Mouse (Mus musculus): ENCODE data around the gene Gtsf1l. TPM values are rescaled to one million over a fixed set of nuclear protein-coding genes. Genes with fewer than 3 reads are reported as not detected.

Gtsf1l gene
- total and polyA plus RNA-seq, 3 experiments = 0.68 TPM; not detected in 2

- Histone ChIP-seq H3K79me2 (replicated peaks; ENCODE audit: control insufficient read depth, insufficient read depth, low read length) (no peaks in the 10 kb centered on the region), H3K9ac (ENCODE audit: low read depth, low read length) (no peak overlapping the region), H3K27me3 (ENCODE audit: control insufficient read depth, insufficient read depth, low read length) (no peaks in the 10 kb centered on the region), H3K27ac (no peak overlapping the region), H3K4me1 (ENCODE audit: control insufficient read depth, insufficient read depth, low read length) (no peaks in the 10 kb centered on the region), H3K4me3 (no peak overlapping the region), H3K36me3 (ENCODE audit: control insufficient read depth, insufficient read depth, low read length) (no peaks in the 10 kb centered on the region)
- no peak for DNase-seq
- WGBS = 90% methylated on average over 3 of the region's 3 CpGs
- intact Hi-C loops (cut with DNase I) = no loop called here
- TF ChIP-seq POLR2A (IDR thresholded peaks at IDR 0.05; ENCODE audit: insufficient read depth, low read depth, low read length) (no peak), CTCF (IDR thresholded peaks at IDR 0.05) (no peak), EP300 (IDR thresholded peaks at IDR 0.05; ENCODE audit: insufficient read depth, low read depth, low read length) (no peak)
Measured at GRCm38 (mm10) chr2:163084519-163084918, 3.1 kb downstream of the Gtsf1l start.

- 42% methylated on average over 5 of the region's 5 CpGs for WGBS
- intact Hi-C loops (cut with DNase I) = no loop called here
Measured at GRCm38 (mm10) chr2:163082591-163082990, 5.1 kb downstream of the Gtsf1l start.

GRCm38 (mm10) chr2:163079041-163079440 lies 8.6 kb downstream of the Gtsf1l start:
- no peak overlapping the region for H3K27ac ChIP-seq
- no peaks in the 10 kb centered on the region for H3K36me3 ChIP-seq (ENCODE audit: control insufficient read depth, insufficient read depth, low read length)
- 96% methylated on average over 4 of the region's 4 CpGs for WGBS
- H3K79me2 ChIP-seq (replicated peaks; ENCODE audit: control insufficient read depth, insufficient read depth, low read length) = no peaks in the 10 kb centered on the region
- no peak for DNase-seq
- intact Hi-C loops (cut with DNase I) = no loop called here
- H3K4me3 ChIP-seq = no peak overlapping the region
- TF ChIP-seq EP300 (IDR thresholded peaks at IDR 0.05; ENCODE audit: insufficient read depth, low read depth, low read length) = no peak
- TF ChIP-seq CTCF (IDR thresholded peaks at IDR 0.05) = no peak
- TF ChIP-seq POLR2A (IDR thresholded peaks at IDR 0.05; ENCODE audit: insufficient read depth, low read depth, low read length) = no peak
- H3K9ac ChIP-seq (ENCODE audit: low read depth, low read length) = no peak overlapping the region
- no peaks in the 10 kb centered on the region for H3K27me3 ChIP-seq (ENCODE audit: control insufficient read depth, insufficient read depth, low read length)
- no peaks in the 10 kb centered on the region for H3K4me1 ChIP-seq (ENCODE audit: control insufficient read depth, insufficient read depth, low read length)

More at GRCm38 (mm10) chr2:163082591-163082990, 5.1 kb downstream of the Gtsf1l start:
- TF ChIP-seq EP300 (IDR thresholded peaks at IDR 0.05; ENCODE audit: insufficient read depth, low read depth, low read length) (no peak), CTCF (IDR thresholded peaks at IDR 0.05) (no peak), POLR2A (IDR thresholded peaks at IDR 0.05; ENCODE audit: insufficient read depth, low read depth, low read length) (no peak)
- Histone ChIP-seq H3K27me3 (ENCODE audit: control insufficient read depth, insufficient read depth, low read length) (no peaks in the 10 kb centered on the region), H3K27ac (no peak overlapping the region), H3K36me3 (ENCODE audit: control insufficient read depth, insufficient read depth, low read length) (no peaks in the 10 kb centered on the region), H3K4me3 (no peak overlapping the region), H3K4me1 (ENCODE audit: control insufficient read depth, insufficient read depth, low read length) (no peaks in the 10 kb centered on the region), H3K79me2 (replicated peaks; ENCODE audit: control insufficient read depth, insufficient read depth, low read length) (no peaks in the 10 kb centered on the region), H3K9ac (ENCODE audit: low read depth, low read length) (no peak overlapping the region)
- no peak for DNase-seq

GRCm38 (mm10) chr2:163075234-163075633 lies 12.4 kb downstream of the Gtsf1l start:
- WGBS = 86% methylated on average over 3 of the region's 3 CpGs
- Histone ChIP-seq H3K36me3 (ENCODE audit: control insufficient read depth, insufficient read depth, low read length) (no peaks in the 10 kb centered on the region), H3K27me3 (ENCODE audit: control insufficient read depth, insufficient read depth, low read length) (no peaks in the 10 kb centered on the region), H3K4me3 (no peak overlapping the region), H3K79me2 (replicated peaks; ENCODE audit: control insufficient read depth, insufficient read depth, low read length) (no peaks in the 10 kb centered on the region), H3K27ac (no peak overlapping the region), H3K4me1 (ENCODE audit: control insufficient read depth, insufficient read depth, low read length) (no peaks in the 10 kb centered on the region), H3K9ac (ENCODE audit: low read depth, low read length) (no peak overlapping the region)
- no peak for TF ChIP-seq CTCF (IDR thresholded peaks at IDR 0.05)
- no peak for TF ChIP-seq POLR2A (IDR thresholded peaks at IDR 0.05; ENCODE audit: insufficient read depth, low read depth, low read length)
- TF ChIP-seq EP300 (IDR thresholded peaks at IDR 0.05; ENCODE audit: insufficient read depth, low read depth, low read length) = no peak
- DNase-seq = no peak
- intact Hi-C loops (cut with DNase I) = no loop called here

GRCm38 (mm10) chr2:163074808-163075207 lies 12.8 kb downstream of the Gtsf1l start:
- Histone ChIP-seq H3K79me2 (replicated peaks; ENCODE audit: control insufficient read depth, insufficient read depth, low read length) (no peaks in the 10 kb centered on the region), H3K36me3 (ENCODE audit: control insufficient read depth, insufficient read depth, low read length) (no peaks in the 10 kb centered on the region), H3K9ac (ENCODE audit: low read depth, low read length) (no peak overlapping the region), H3K27me3 (ENCODE audit: control insufficient read depth, insufficient read depth, low read length) (no peaks in the 10 kb centered on the region), H3K4me1 (ENCODE audit: control insufficient read depth, insufficient read depth, low read length) (no peaks in the 10 kb centered on the region), H3K4me3 (no peak overlapping the region), H3K27ac (no peak overlapping the region)
- DNase-seq = no peak
- 92% methylated on average over 12 of the region's 12 CpGs for WGBS
- TF ChIP-seq POLR2A (IDR thresholded peaks at IDR 0.05; ENCODE audit: insufficient read depth, low read depth, low read length) (no peak), CTCF (IDR thresholded peaks at IDR 0.05) (no peak), EP300 (IDR thresholded peaks at IDR 0.05; ENCODE audit: insufficient read depth, low read depth, low read length) (no peak)
- intact Hi-C loops (cut with DNase I) = no loop called here

- no peak for DNase-seq
- WGBS = 86% methylated on average over 7 of the region's 7 CpGs
- no peak overlapping the region for H3K4me3 ChIP-seq
- TF ChIP-seq POLR2A (IDR thresholded peaks at IDR 0.05; ENCODE audit: insufficient read depth, low read depth, low read length) (no peak), EP300 (IDR thresholded peaks at IDR 0.05; ENCODE audit: insufficient read depth, low read depth, low read length) (no peak), CTCF (IDR thresholded peaks at IDR 0.05) (no peak)
- H3K4me1 ChIP-seq (ENCODE audit: control insufficient read depth, insufficient read depth, low read length) = no peaks in the 10 kb centered on the region
- no peaks in the 10 kb centered on the region for H3K79me2 ChIP-seq (replicated peaks; ENCODE audit: control insufficient read depth, insufficient read depth, low read length)
- H3K27ac ChIP-seq = no peak overlapping the region
- H3K36me3 ChIP-seq (ENCODE audit: control insufficient read depth, insufficient read depth, low read length) = no peaks in the 10 kb centered on the region
- intact Hi-C loops (cut with DNase I) = no loop called here
- no peaks in the 10 kb centered on the region for H3K27me3 ChIP-seq (ENCODE audit: control insufficient read depth, insufficient read depth, low read length)
- H3K9ac ChIP-seq (ENCODE audit: low read depth, low read length) = no peak overlapping the region
Measured at GRCm38 (mm10) chr2:163074006-163074405, 13.6 kb downstream of the Gtsf1l start.

Measured in heart, adult 2 months (tissue).